Mouse (Mus musculus): ENCODE data around the gene Cel. TPM values are rescaled to one million over a fixed set of nuclear protein-coding genes. Genes with fewer than 3 reads are reported as not detected.

Cel gene
- total and polyA plus RNA-seq, 3 experiments: not detected

DNA sequence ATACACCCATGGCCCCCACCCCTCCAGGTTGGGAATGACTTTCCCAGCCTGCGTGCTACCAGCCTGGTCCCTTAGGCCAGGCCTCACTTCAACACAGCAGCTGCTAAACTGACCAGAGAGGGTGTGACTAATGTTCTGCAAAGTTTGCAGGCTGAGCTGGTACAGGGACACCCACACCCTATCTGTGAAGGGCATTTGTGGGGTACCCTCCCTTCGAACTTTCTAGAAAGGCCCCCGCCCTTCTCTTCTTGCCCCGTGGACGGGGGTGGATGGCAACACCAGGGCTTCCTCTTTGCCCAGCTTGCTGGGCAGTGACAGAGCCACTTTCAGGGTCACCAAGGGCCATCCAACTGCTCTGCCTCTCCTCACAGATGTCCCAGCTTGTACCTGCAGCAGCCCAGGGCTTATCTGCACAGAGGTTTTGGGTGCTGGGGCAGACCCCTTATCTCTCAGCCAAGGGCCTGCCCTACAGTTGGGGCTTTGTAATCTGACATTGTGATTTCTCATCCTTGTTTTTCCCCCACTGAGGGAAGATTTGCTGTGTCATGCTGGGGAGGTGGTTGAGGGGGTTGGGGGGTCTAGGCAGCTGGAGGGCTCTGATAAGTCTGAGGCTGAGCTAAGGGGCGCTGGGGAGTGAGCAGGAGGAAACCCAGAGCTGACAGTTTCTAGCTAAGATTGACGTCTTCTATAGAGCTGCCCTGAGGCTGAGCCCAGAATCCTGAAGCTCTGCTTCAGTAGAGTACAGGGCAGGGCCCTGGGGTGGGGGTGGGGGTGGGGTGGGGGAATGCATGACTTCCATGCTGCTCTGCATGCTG is 34.7 kb upstream of the Cel start:
- H3K79me2 ChIP-seq (replicated peaks; ENCODE audit: control insufficient read depth, extremely low read depth, insufficient read depth, poor library complexity, severe bottlenecking): no peaks in the 10 kb centered on the region
- no peak overlapping the region for H3K27ac ChIP-seq (ENCODE audit: insufficient read depth, low read depth)
- peaks cover 5% of the 10 kb centered on the region for H3K9me3 ChIP-seq (replicated peaks; ENCODE audit: low read length)
- in situ Hi-C loops (cut with MboI; ENCODE audit: low pct_ligation_motif_present, low pct_unique_long_range_greater_than_20kb, low sequenced_read_pairs) (no loop called here), dilution Hi-C loops (cut with MboI; ENCODE audit: extremely low pct_ligation_motif_present, extremely low pct_unique_long_range_greater_than_20kb, low sequenced_read_pairs) (no loop called here)
- no peaks in the 10 kb centered on the region for H3K36me3 ChIP-seq (replicated peaks in 1 of 2; ENCODE audit: control insufficient read depth in 1 of 2, insufficient read depth in 1 of 2, low read length in 1 of 2)
- no peak overlapping the region for H3K4me3 ChIP-seq (replicated peaks in 1 of 3; ENCODE audit: low read depth in 2 of 3, low read length in 2 of 3, poor library complexity in 1 of 3)
- no peak for TF ChIP-seq PAX5 (IDR thresholded peaks at IDR 0.05; ENCODE audit: low read length)
- no peak for TF ChIP-seq RCOR1 (conservative IDR thresholded peaks at IDR 0.05; ENCODE audit: low read depth, low read length)
- no peak for TF ChIP-seq MYC (IDR thresholded peaks at IDR 0.05; ENCODE audit: low read depth, low read length)
- TF ChIP-seq ZNF384 (IDR thresholded peaks at IDR 0.05; ENCODE audit: low read depth, low read length): no peak
- TF ChIP-seq POLR2AphosphoS2 (IDR thresholded peaks at IDR 0.05; ENCODE audit: low read depth, low read length): no peak
- TF ChIP-seq MAX (IDR thresholded peaks at IDR 0.05; ENCODE audit: low read length): no peak
- no peak for TF ChIP-seq E2F4 (IDR thresholded peaks at IDR 0.05; ENCODE audit: insufficient replicate concordance, low read depth, low read length)
- no peak for TF ChIP-seq ETS1 (conservative IDR thresholded peaks at IDR 0.05; ENCODE audit: low read depth, low read length)
- TF ChIP-seq CTCF (conservative IDR thresholded peaks at IDR 0.05 in 1 of 2, IDR thresholded peaks at IDR 0.05 in 1 of 2; ENCODE audit: low read depth in 2 of 2, low read length in 2 of 2): no peak
- TF ChIP-seq ELF1 (IDR thresholded peaks at IDR 0.05; ENCODE audit: low read depth, low read length): no peak
- no peak for TF ChIP-seq NRF1 (IDR thresholded peaks at IDR 0.05; ENCODE audit: low read depth, low read length)
- no peak for TF ChIP-seq RAD21 (IDR thresholded peaks at IDR 0.05; ENCODE audit: low read depth, low read length)
- no peak for TF ChIP-seq TCF12 (IDR thresholded peaks at IDR 0.05; ENCODE audit: low read depth, low read length)
- TF ChIP-seq ZKSCAN1 (IDR thresholded peaks at IDR 0.05; ENCODE audit: borderline replicate concordance, low read depth, low read length): no peak
- no peak for TF ChIP-seq IRF4 (IDR thresholded peaks at IDR 0.05; ENCODE audit: low read depth, low read length)
- TF ChIP-seq HCFC1 (IDR thresholded peaks at IDR 0.05; ENCODE audit: low read depth, low read length): no peak
- no peak for TF ChIP-seq MXI1 (IDR thresholded peaks at IDR 0.05; ENCODE audit: low read depth, low read length)
- TF ChIP-seq CHD1 (IDR thresholded peaks at IDR 0.05; ENCODE audit: low read depth, low read length): no peak
- no peak for TF ChIP-seq UBTF (IDR thresholded peaks at IDR 0.05; ENCODE audit: low read depth, low read length)
- H3K9ac ChIP-seq (ENCODE audit: insufficient read depth, low read depth): no peak overlapping the region
- DNase-seq (ENCODE audit: extremely low read depth): no peak
- H3K4me2 ChIP-seq (ENCODE audit: insufficient read depth, low read depth, poor library complexity, severe bottlenecking): no peak overlapping the region
- H3K27me3 ChIP-seq (replicated peaks): peaks cover 15% of the 10 kb centered on the region
- H3K4me1 ChIP-seq (ENCODE audit: control insufficient read depth in 1 of 2, insufficient read depth in 2 of 2): peaks cover 0 to 26% of the 10 kb centered on the region in 2 experiments; a peak in 2 of 4 replicates

DNA sequence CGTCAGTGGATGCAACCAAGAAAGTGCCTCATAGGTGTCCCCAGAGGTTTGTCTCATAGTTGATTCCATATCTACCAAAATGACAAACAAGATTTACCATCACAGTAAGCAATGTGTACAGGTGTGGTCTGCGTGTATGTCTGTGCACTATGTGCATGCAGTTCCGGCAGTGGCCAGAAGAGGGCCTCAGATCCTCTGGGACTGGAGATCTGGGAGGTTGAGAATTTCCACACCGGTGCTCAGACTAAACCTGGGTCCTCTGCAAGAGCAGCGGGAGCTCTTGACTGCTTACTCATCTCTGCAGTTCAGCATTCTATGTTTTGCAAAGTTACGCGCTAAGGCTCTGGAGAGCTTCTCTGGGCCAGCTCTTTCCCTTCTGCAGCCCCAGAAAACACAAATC is 33.8 kb upstream of the Cel start:
- no peak overlapping the region for H3K4me3 ChIP-seq (replicated peaks in 1 of 3; ENCODE audit: low read depth in 2 of 3, low read length in 2 of 3, poor library complexity in 1 of 3)
- dilution Hi-C loops (cut with MboI; ENCODE audit: extremely low pct_ligation_motif_present, extremely low pct_unique_long_range_greater_than_20kb, low sequenced_read_pairs): no loop called here
- no peak overlapping the region for H3K27ac ChIP-seq (ENCODE audit: insufficient read depth, low read depth)
- H3K36me3 ChIP-seq (replicated peaks in 1 of 2; ENCODE audit: control insufficient read depth in 1 of 2, insufficient read depth in 1 of 2, low read length in 1 of 2): no peaks in the 10 kb centered on the region
- no peak for DNase-seq (ENCODE audit: extremely low read depth)
- peaks cover 0 to 26% of the 10 kb centered on the region in 2 experiments; a peak in 2 of 4 replicates for H3K4me1 ChIP-seq (ENCODE audit: control insufficient read depth in 1 of 2, insufficient read depth in 2 of 2)
- H3K27me3 ChIP-seq (replicated peaks): peaks cover 15% of the 10 kb centered on the region
- no peak overlapping the region for H3K4me2 ChIP-seq (ENCODE audit: insufficient read depth, low read depth, poor library complexity, severe bottlenecking)
- H3K9me3 ChIP-seq (replicated peaks; ENCODE audit: low read length): peaks cover 5% of the 10 kb centered on the region
- H3K9ac ChIP-seq (ENCODE audit: insufficient read depth, low read depth): no peak overlapping the region
- in situ Hi-C loops (cut with MboI; ENCODE audit: low pct_ligation_motif_present, low pct_unique_long_range_greater_than_20kb, low sequenced_read_pairs): no loop called here
- TF ChIP-seq ZMIZ1 (IDR thresholded peaks at IDR 0.05; ENCODE audit: low read depth, low read length) (no peak), RCOR1 (conservative IDR thresholded peaks at IDR 0.05; ENCODE audit: low read depth, low read length) (no peak), JUND (conservative IDR thresholded peaks at IDR 0.05; ENCODE audit: low read depth, low read length) (no peak), MAFK (IDR thresholded peaks at IDR 0.05; ENCODE audit: insufficient replicate concordance, low read length) (no peak), BHLHE40 (IDR thresholded peaks at IDR 0.05; ENCODE audit: low read depth, low read length) (no peak), MEF2A (IDR thresholded peaks at IDR 0.05; ENCODE audit: borderline replicate concordance, low read depth, low read length) (no peak), ZKSCAN1 (IDR thresholded peaks at IDR 0.05; ENCODE audit: borderline replicate concordance, low read depth, low read length) (no peak), ZNF384 (IDR thresholded peaks at IDR 0.05; ENCODE audit: low read depth, low read length) (no peak), POLR2AphosphoS2 (IDR thresholded peaks at IDR 0.05; ENCODE audit: low read depth, low read length) (no peak), SMC3 (IDR thresholded peaks at IDR 0.05; ENCODE audit: low read depth, low read length) (peak; percentile 12; the same call in 1 of the 2 replicates), CTCF (conservative IDR thresholded peaks at IDR 0.05 in 1 of 2, IDR thresholded peaks at IDR 0.05 in 1 of 2; ENCODE audit: low read depth in 2 of 2, low read length in 2 of 2) (peak; percentile 43 to 45; a peak in 3 of 4 replicates)
- no peaks in the 10 kb centered on the region for H3K79me2 ChIP-seq (replicated peaks; ENCODE audit: control insufficient read depth, extremely low read depth, insufficient read depth, poor library complexity, severe bottlenecking)

All from CH12.LX (cell line).